Mouse (Mus musculus): Measurements from ENCODE around the gene Gaa. TPM values are rescaled to one million over a fixed set of nuclear protein-coding genes. Genes with fewer than 3 reads are reported as not detected.

Gaa gene
- polyA plus RNA-seq, 1 experiment: 32.2 TPM

GRCm38 (mm10) chr11:119225634-119226033 is 42.1 kb upstream of the Gaa start:
- H3K27me3 ChIP-seq (ENCODE audit: control insufficient read depth, insufficient read depth, insufficient read length): peaks cover 15% of the 10 kb centered on the region
- no peaks in the 10 kb centered on the region for H3K36me3 ChIP-seq (ENCODE audit: control insufficient read depth, insufficient read depth)
- H3K79me3 ChIP-seq (ENCODE audit: low read depth): no peaks in the 10 kb centered on the region
- no peaks in the 10 kb centered on the region for H3K79me2 ChIP-seq (ENCODE audit: control insufficient read depth, insufficient read depth)
- TF ChIP-seq CTCF (IDR thresholded peaks at IDR 0.05; ENCODE audit: control insufficient read depth, insufficient read depth, insufficient read length) (no peak), USF1 (IDR thresholded peaks at IDR 0.05; ENCODE audit: low read depth) (no peak), MYOG (IDR thresholded peaks at IDR 0.05; ENCODE audit: control insufficient read depth, extremely low read depth, insufficient read length) (no peak), CEBPB (IDR thresholded peaks at IDR 0.05; ENCODE audit: low read depth) (no peak), FOSL1 (IDR thresholded peaks at IDR 0.05; ENCODE audit: insufficient read depth, low read length, poor library complexity, severe bottlenecking) (no peak), MAX (IDR thresholded peaks at IDR 0.05) (no peak), MYOD1 (IDR thresholded peaks at IDR 0.05; ENCODE audit: control insufficient read depth, insufficient read length, low read depth) (no peak)
- H3K4me3 ChIP-seq (ENCODE audit: insufficient read depth, poor library complexity, severe bottlenecking): no peak overlapping the region
- no peak overlapping the region for H3ac ChIP-seq (ENCODE audit: control insufficient read depth, insufficient read length, low read depth)

DNA sequence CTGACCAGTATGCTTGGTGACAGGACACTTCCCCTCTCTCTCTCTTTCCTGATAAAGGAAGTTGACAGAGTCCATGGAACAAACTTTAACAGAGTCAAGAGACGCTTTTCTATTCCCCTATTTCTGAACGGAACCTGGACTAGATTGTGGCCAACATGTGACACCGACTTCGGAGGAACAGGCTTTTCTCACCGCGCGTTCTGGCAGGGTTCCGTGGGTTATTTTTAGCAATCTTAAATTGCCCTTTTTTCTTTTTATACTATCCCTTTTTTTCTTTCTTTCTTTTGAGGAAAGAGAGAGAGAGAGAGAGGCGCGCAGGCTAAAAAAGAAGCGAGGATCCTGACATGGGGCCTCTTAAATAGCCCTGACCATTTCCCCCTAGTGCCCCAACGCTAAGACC is 40.1 kb upstream of the Gaa start:
- no peaks in the 10 kb centered on the region for H3K36me3 ChIP-seq (ENCODE audit: control insufficient read depth, insufficient read depth)
- H3K79me3 ChIP-seq (ENCODE audit: low read depth): no peaks in the 10 kb centered on the region
- peaks cover 30% of the 10 kb centered on the region for H3K27me3 ChIP-seq (ENCODE audit: control insufficient read depth, insufficient read depth, insufficient read length)
- no peak for TF ChIP-seq FOSL1 (IDR thresholded peaks at IDR 0.05; ENCODE audit: insufficient read depth, low read length, poor library complexity, severe bottlenecking)
- no peak for TF ChIP-seq CTCF (IDR thresholded peaks at IDR 0.05; ENCODE audit: control insufficient read depth, insufficient read depth, insufficient read length)
- TF ChIP-seq MYOD1 (IDR thresholded peaks at IDR 0.05; ENCODE audit: control insufficient read depth, insufficient read length, low read depth): no peak
- no peak for TF ChIP-seq USF1 (IDR thresholded peaks at IDR 0.05; ENCODE audit: low read depth)
- peak overlapping the region; percentile 34 for H3K4me3 ChIP-seq (ENCODE audit: insufficient read depth, poor library complexity, severe bottlenecking)
- H3ac ChIP-seq (ENCODE audit: control insufficient read depth, insufficient read length, low read depth): peak overlapping the region; percentile 84
- no peaks in the 10 kb centered on the region for H3K79me2 ChIP-seq (ENCODE audit: control insufficient read depth, insufficient read depth)

DNA sequence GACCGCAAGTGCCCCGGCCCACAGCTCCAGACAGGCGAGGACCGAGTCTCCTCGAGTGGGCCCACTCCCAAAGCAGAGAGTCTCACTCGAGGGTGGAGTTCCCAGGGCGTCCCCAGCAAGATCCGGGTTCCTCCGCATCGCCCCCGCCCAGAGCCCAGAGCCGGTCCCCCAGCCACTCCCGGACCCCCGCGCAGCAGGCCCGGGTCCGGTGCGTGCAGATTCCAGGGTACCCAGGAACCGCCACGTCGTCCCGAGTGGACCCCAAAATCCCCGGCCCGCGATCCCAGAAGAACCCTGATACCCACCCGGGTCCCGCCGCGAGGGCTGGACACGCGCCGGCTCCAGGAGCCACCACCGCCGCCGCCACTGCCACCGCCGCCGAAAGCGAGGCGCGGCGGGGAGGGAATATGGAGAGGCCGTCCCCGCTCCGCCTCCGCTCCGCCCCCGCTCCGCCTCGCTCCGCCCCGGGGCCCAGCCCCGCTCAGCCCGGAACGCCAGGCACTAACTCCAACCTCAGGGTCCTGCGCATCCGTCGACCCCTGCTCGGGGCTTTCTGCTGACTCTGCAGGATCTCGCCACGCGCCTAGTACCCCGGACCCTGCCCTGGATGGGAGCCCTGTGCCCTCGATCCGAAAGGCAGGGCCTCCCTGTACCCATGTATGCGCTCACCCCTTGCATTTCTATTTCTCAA is 39.5 kb upstream of the Gaa start, which contains the start of the genes Tbc1d16 and Ccdc40:
Gene Tbc1d16, minus strand, starts transcription at position 409 of the 691 bp plus-strand sequence.
Gene Ccdc40, plus strand, starts transcription at position 482 of the 691 bp plus-strand sequence.
- no peaks in the 10 kb centered on the region for H3K79me3 ChIP-seq (ENCODE audit: low read depth)
- peak within 1 kb of the TSS; percentile 84 for H3ac ChIP-seq (ENCODE audit: control insufficient read depth, insufficient read length, low read depth)
- no peak for TF ChIP-seq CTCF (IDR thresholded peaks at IDR 0.05; ENCODE audit: control insufficient read depth, insufficient read depth, insufficient read length)
- no peak for TF ChIP-seq MAX (IDR thresholded peaks at IDR 0.05)
- peak within 1 kb of the TSS; percentile 34 for H3K4me3 ChIP-seq (ENCODE audit: insufficient read depth, poor library complexity, severe bottlenecking)
- no peaks in the 10 kb centered on the region for H3K36me3 ChIP-seq (ENCODE audit: control insufficient read depth, insufficient read depth)
- peaks cover 30% of the 10 kb centered on the region for H3K27me3 ChIP-seq (ENCODE audit: control insufficient read depth, insufficient read depth, insufficient read length)
- no peaks in the 10 kb centered on the region for H3K79me2 ChIP-seq (ENCODE audit: control insufficient read depth, insufficient read depth)

GRCm38 (mm10) chr11:119228846-119229626 is 38.7 kb upstream of the Gaa start:
- H3K79me2 ChIP-seq (ENCODE audit: control insufficient read depth, insufficient read depth): no peaks in the 10 kb centered on the region

GRCm38 (mm10) chr11:119234770-119235169 is 32.9 kb upstream of the Gaa start:
- no peak overlapping the region for H3K4me3 ChIP-seq (ENCODE audit: insufficient read depth, poor library complexity, severe bottlenecking)
- no peaks in the 10 kb centered on the region for H3K79me3 ChIP-seq (ENCODE audit: low read depth)
- no peak overlapping the region for H3ac ChIP-seq (ENCODE audit: control insufficient read depth, insufficient read length, low read depth)
- no peaks in the 10 kb centered on the region for H3K36me3 ChIP-seq (ENCODE audit: control insufficient read depth, insufficient read depth)
- peaks cover 31% of the 10 kb centered on the region for H3K27me3 ChIP-seq (ENCODE audit: control insufficient read depth, insufficient read depth, insufficient read length)
- H3K79me2 ChIP-seq (ENCODE audit: control insufficient read depth, insufficient read depth): no peaks in the 10 kb centered on the region
- TF ChIP-seq MAX (IDR thresholded peaks at IDR 0.05): no peak
- no peak for TF ChIP-seq USF1 (IDR thresholded peaks at IDR 0.05; ENCODE audit: low read depth)
- no peak for TF ChIP-seq CEBPB (IDR thresholded peaks at IDR 0.05; ENCODE audit: low read depth)
- no peak for TF ChIP-seq MYOD1 (IDR thresholded peaks at IDR 0.05; ENCODE audit: control insufficient read depth, insufficient read length, low read depth)
- TF ChIP-seq MYOG (IDR thresholded peaks at IDR 0.05; ENCODE audit: control insufficient read depth, extremely low read depth, insufficient read length): no peak

More at GRCm38 (mm10) chr11:119228846-119229626, 38.7 kb upstream of the Gaa start:
- Histone ChIP-seq H3ac (ENCODE audit: control insufficient read depth, insufficient read length, low read depth) (no peak overlapping the region), H3K4me3 (ENCODE audit: insufficient read depth, poor library complexity, severe bottlenecking) (peak overlapping the region; percentile 34), H3K79me3 (ENCODE audit: low read depth) (no peaks in the 10 kb centered on the region), H3K36me3 (ENCODE audit: control insufficient read depth, insufficient read depth) (no peaks in the 10 kb centered on the region), H3K27me3 (ENCODE audit: control insufficient read depth, insufficient read depth, insufficient read length) (peaks cover 33% of the 10 kb centered on the region)
- no peak for TF ChIP-seq MAX (IDR thresholded peaks at IDR 0.05)
- peak; percentile 4 for TF ChIP-seq USF1 (IDR thresholded peaks at IDR 0.05; ENCODE audit: low read depth)

- TF ChIP-seq CEBPB (IDR thresholded peaks at IDR 0.05; ENCODE audit: low read depth): no peak
- TF ChIP-seq CTCF (IDR thresholded peaks at IDR 0.05; ENCODE audit: control insufficient read depth, insufficient read depth, insufficient read length): peak; percentile 19
- Histone ChIP-seq H3K79me3 (ENCODE audit: low read depth) (no peaks in the 10 kb centered on the region), H3K36me3 (ENCODE audit: control insufficient read depth, insufficient read depth) (no peaks in the 10 kb centered on the region), H3ac (ENCODE audit: control insufficient read depth, insufficient read length, low read depth) (no peak overlapping the region), H3K4me3 (ENCODE audit: insufficient read depth, poor library complexity, severe bottlenecking) (no peak overlapping the region), H3K27me3 (ENCODE audit: control insufficient read depth, insufficient read depth, insufficient read length) (peaks cover 22% of the 10 kb centered on the region), H3K79me2 (ENCODE audit: control insufficient read depth, insufficient read depth) (no peaks in the 10 kb centered on the region)
Observed at GRCm38 (mm10) chr11:119235596-119235995, 32.1 kb upstream of the Gaa start.
